Mouse (Mus musculus) heart, embryonic 13.5 days (tissue): ENCODE data around the gene Lhx8. TPM values are rescaled to one million over a fixed set of nuclear protein-coding genes. Genes with fewer than 3 reads are reported as not detected.

Source experiments
- ATAC-seq: fragments of 200-750 bp; cut with Nextera tagmentation; 2 replicates; pipeline ENCODE4 v1.8.0; 2017; ENCODE audit warnings: moderate TSS enrichment; ENCODE audit not compliant: insufficient number of reproducible peaks, low FRiP score, low TSS enrichment; ENCODE audit errors: extremely low read depth
- H3K27ac ChIP-seq: fragments of 300-500 bp; sonication (generic); replicated peaks from 2 replicates; pipeline ENCODE4 v1.5.1; 2015; ENCODE audit warnings: moderate library complexity, mild to moderate bottlenecking, inconsistent platforms
- H3K27me3 ChIP-seq: fragments of 300-500 bp; sonication (generic); replicated peaks from 2 replicates; pipeline ENCODE4 v1.6.1; 2015; ENCODE audit warnings: mild to moderate bottlenecking, inconsistent platforms
- H3K36me3 ChIP-seq: fragments of 300-500 bp; sonication (generic); 2 replicates; pipeline ENCODE4 v1.6.1; 2015; ENCODE audit warnings: mild to moderate bottlenecking, inconsistent platforms
- H3K4me1 ChIP-seq: fragments of 300-500 bp; sonication (generic); 2 replicates; pipeline ENCODE4 v1.6.1; 2015; ENCODE audit warnings: inconsistent platforms
- H3K4me2 ChIP-seq: fragments of 300-500 bp; sonication (generic); 2 replicates; pipeline ENCODE4 v1.6.1; 2015; ENCODE audit warnings: inconsistent platforms, mild to moderate bottlenecking, moderate library complexity
- H3K4me3 ChIP-seq: fragments of 300-500 bp; sonication (generic); 2 replicates; pipeline ENCODE4 v1.5.1; 2015; ENCODE audit warnings: moderate library complexity, mild to moderate bottlenecking, inconsistent platforms
- H3K9ac ChIP-seq: fragments of 300-500 bp; sonication (generic); 2 replicates; pipeline ENCODE4 v1.6.1; 2015; ENCODE audit warnings: inconsistent platforms, mild to moderate bottlenecking, moderate library complexity
- H3K9me3 ChIP-seq: fragments of 300-500 bp; sonication (generic); 2 replicates; pipeline ENCODE4 v1.6.1; 2016; ENCODE audit warnings: inconsistent platforms
- WGBS: fragments of 180-500 bp; shearing (Covaris S2); methylation state at CpG from one replicate; pipeline ENCODE4 v1.1.7; 2015; ENCODE audit warnings: mixed read lengths; 5-methylcytosine and 5-hydroxymethylcytosine counted together
- polyA plus RNA-seq: library from polyadenylated mRNA; unstranded; fragments of >200 nt; fragmentation: Nextera tagmentation; extraction: Ambion mirVana; gene quantifications from 2 replicates; pipeline ENCODE4 v1.2.1, GENCODE M21; 2015

Gene Lhx8
- polyA plus RNA-seq: 0.11 and 0.18 TPM in 2 replicates

DNA sequence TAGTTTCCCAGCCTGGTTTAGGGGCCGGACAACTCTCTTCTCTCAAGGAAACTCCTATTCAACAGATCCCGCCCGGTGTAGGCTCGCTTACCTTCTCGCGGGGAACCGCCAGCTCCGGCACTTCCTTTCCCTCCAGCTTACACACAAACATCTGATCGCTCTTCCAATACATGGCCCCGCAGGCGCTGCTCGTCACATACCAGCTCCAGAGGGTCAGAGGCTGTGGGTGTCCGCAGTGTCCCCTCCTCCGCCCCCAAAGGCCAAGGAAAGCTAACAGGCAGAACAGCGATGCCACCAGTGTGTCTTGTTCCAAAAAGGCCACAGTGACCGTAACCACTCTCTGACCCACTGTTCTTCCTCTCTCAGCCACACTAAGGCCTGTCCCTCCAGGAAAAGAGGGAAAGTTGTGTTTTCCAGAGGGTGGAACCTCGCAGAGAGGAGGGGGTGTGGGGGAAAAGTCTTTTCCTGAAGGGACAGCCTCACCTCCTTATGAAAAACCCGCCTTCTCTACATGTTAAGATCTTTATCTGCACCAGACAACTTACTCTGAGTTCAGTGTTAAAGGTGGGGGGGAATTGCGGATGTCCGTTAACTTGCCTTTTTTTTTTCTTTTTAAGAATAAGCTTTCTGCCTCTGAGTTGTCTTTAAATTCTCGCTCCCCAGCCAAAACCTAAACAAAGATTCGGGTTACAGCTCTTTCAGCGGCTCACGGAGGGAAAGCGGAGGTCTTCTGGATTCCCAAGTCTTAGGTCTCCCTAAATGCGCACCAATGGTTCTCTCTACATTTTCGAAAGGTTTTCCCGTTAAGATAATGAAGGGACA is at the start of gene Lhx8:
Gene Lhx8 (minus strand): TSS at position 479 of the 822 bp plus-strand sequence.
- no peak for ATAC-seq
- Histone ChIP-seq H3K4me3 (peak within 1 kb of the TSS; percentile 53), H3K4me1 (peaks cover 43% of the 10 kb centered on the region), H3K27me3 (peaks cover 95% of the 10 kb centered on the region), H3K4me2 (peak within 1 kb of the TSS; percentile 80), H3K36me3 (no peaks in the 10 kb centered on the region), H3K27ac (no peak within 1 kb of the TSS), H3K9ac (no peak within 1 kb of the TSS), H3K9me3 (no peaks in the 10 kb centered on the region)
- under 1% methylated on average over 28 of the region's 28 CpGs for WGBS

- Histone ChIP-seq H3K4me2 (no peak overlapping the region), H3K27me3 (no peaks in the 10 kb centered on the region; the same call in 1 of the 2 replicates), H3K9me3 (no peaks in the 10 kb centered on the region; the same call in 1 of the 2 replicates), H3K36me3 (no peaks in the 10 kb centered on the region), H3K4me1 (no peaks in the 10 kb centered on the region), H3K9ac (no peak overlapping the region), H3K27ac (no peak overlapping the region), H3K4me3 (no peak overlapping the region)
- ATAC-seq: no peak
- WGBS: 66% methylated on average over 5 of the region's 5 CpGs
Observed at GRCm38 (mm10) chr3:154373536-154373935, 43.1 kb upstream of the Lhx8 start.

GRCm38 (mm10) chr3:154372688-154373087 is 42.2 kb upstream of the Lhx8 start:
- no peak for ATAC-seq

DNA sequence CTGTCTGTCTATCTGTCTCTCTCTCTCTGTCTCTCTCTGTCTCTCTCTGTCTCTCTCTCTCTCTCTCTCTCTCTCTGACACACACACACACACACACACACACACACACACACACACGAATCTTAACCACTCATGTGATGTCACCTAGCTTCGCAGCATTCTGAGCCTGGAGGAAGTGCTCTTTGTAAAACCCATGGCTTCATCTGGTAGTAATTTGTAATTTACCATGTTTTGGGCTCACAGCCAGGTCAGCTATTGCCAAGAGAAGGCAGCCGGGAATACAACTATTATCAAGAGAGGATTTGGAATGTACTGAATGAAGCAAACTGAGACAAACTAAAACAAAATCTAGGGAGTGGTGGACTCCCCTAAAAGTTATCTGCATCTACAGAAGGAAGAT is 36.9 kb upstream of the Lhx8 start:
- 47% methylated on average over 3 of the region's 3 CpGs for WGBS
- H3K27ac ChIP-seq: no peak overlapping the region
- H3K4me2 ChIP-seq: no peak overlapping the region
- H3K9ac ChIP-seq: no peak overlapping the region
- 0 out of 2 replicates have a peak, but pooled peaks cover 2% of the 10 kb centered on the region for H3K27me3 ChIP-seq
- no peak for ATAC-seq
- H3K9me3 ChIP-seq: no peaks in the 10 kb centered on the region; the same call in 1 of the 2 replicates
- H3K36me3 ChIP-seq: no peaks in the 10 kb centered on the region
- no peak overlapping the region for H3K4me3 ChIP-seq
- H3K4me1 ChIP-seq: peaks cover 4% of the 10 kb centered on the region; the same call in 1 of the 2 replicates

More at GRCm38 (mm10) chr3:154372688-154373087, 42.2 kb upstream of the Lhx8 start:
- Histone ChIP-seq H3K4me2 (no peak overlapping the region), H3K4me1 (no peaks in the 10 kb centered on the region), H3K9me3 (no peaks in the 10 kb centered on the region; the same call in 1 of the 2 replicates), H3K36me3 (no peaks in the 10 kb centered on the region), H3K27ac (no peak overlapping the region), H3K27me3 (no peaks in the 10 kb centered on the region; the same call in 1 of the 2 replicates), H3K9ac (no peak overlapping the region), H3K4me3 (no peak overlapping the region)

DNA sequence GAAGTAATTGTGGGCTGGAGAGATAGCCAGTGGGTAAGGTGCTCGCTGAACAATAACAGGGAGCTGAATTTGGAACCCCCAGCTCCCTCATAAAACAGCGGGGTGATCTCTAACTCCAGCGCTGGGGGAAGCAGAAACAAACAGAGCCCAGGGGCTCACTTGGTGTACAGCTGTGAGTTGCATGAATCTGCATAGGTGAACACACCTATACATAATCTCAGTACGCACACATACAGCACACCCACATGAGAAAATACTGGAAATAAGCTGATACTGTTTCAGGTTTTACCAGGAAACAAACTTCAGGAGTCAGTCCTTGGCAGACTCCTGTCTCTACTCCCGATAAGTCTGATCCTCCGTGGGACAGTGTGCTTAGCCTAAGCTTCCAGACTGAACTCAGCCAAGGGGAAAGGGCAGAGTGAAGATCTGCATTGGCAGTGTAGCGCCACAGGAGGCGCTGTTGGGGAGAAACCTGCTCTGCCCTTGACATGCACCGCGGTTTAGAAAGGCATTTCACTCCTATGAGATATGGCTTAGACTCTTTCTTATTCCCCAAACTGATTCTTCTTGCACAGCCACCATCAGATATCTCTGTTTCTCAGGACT is 34.2 kb upstream of the Lhx8 start:
- H3K9me3 ChIP-seq: no peaks in the 10 kb centered on the region; the same call in 1 of the 2 replicates
- no peaks in the 10 kb centered on the region for H3K36me3 ChIP-seq
- H3K27ac ChIP-seq: no peak overlapping the region
- 0 out of 2 replicates have a peak, but pooled peaks cover 2% of the 10 kb centered on the region for H3K27me3 ChIP-seq
- H3K4me1 ChIP-seq: peaks cover 4% of the 10 kb centered on the region; the same call in 1 of the 2 replicates
- WGBS: 24% methylated on average over 10 of the region's 10 CpGs
- 0 out of 2 replicates have a peak overlapping the region, but pooled peaks have one; percentile 11 for H3K4me2 ChIP-seq
- no peak for ATAC-seq
- H3K9ac ChIP-seq: no peak overlapping the region
- H3K4me3 ChIP-seq: no peak overlapping the region

DNA sequence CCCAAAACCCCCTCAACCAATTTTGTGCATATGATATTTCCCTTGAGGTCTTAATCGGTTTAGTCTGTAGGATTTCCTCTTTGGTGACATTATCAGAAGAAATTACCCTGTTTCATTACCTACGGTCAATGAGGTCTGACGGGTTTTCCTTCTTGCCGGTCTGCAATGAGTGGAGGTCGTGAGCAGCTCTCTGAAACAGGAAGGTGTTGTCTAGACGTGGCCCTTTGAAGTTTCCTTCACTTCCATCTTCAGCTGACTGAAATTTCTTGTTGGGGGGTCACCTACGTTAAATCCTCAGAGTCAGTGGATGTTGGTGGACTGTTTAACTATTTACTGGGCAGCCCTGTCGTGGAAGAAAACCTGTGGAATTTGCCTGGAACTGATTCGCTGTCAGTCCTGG is 33.0 kb upstream of the Lhx8 start:
- H3K4me2 ChIP-seq: no peak overlapping the region
- no peaks in the 10 kb centered on the region for H3K36me3 ChIP-seq
- H3K27me3 ChIP-seq: 0 out of 2 replicates have a peak, but pooled peaks cover 2% of the 10 kb centered on the region
- no peaks in the 10 kb centered on the region; the same call in 1 of the 2 replicates for H3K9me3 ChIP-seq
- no peak overlapping the region for H3K9ac ChIP-seq
- H3K27ac ChIP-seq: no peak overlapping the region
- WGBS: 65% methylated on average over 9 of the region's 9 CpGs
- H3K4me3 ChIP-seq: no peak overlapping the region
- H3K4me1 ChIP-seq: peaks cover 4% of the 10 kb centered on the region; the same call in 1 of the 2 replicates
- ATAC-seq: no peak

GRCm38 (mm10) chr3:154359231-154359630 is 28.8 kb upstream of the Lhx8 start:
- no peak for ATAC-seq
- Histone ChIP-seq H3K36me3 (no peaks in the 10 kb centered on the region), H3K27ac (no peak overlapping the region), H3K4me3 (no peak overlapping the region), H3K27me3 (0 out of 2 replicates have a peak, but pooled peaks cover 2% of the 10 kb centered on the region), H3K9ac (no peak overlapping the region), H3K4me2 (no peak overlapping the region), H3K4me1 (no peaks in the 10 kb centered on the region), H3K9me3 (no peaks in the 10 kb centered on the region)
- WGBS: 70% methylated on average over 2 of the region's 2 CpGs

DNA sequence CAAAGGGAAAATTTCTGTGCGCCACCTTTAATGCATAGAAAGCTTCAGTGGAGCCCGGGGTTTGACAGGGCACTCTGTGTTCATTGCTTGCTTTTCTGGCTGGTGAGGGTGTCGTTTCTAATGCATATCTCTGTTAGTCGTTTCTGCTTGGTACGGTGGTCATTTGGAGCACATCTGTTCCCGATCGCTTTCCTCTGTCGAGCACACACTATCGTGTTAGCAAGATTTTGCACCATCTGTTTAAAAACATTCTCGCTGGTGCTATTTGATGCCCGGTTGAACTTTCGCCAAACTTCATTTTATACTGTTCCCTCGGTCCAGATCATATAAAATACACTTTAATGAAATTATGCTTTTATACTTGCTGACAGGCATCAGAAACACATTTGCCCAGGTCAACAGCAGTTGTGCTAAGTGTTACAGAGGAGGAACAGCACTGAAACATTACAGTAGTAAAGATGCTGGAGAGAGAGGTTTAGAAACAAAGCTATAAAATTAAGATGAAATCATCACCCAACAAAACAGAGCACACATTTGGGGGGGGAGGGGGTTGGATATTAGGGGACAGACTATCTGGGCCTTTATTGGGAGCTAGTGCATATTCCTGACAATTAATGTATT is 9.9 kb upstream of the Lhx8 start:
- no peak for ATAC-seq
- H3K9me3 ChIP-seq: no peaks in the 10 kb centered on the region
- no peak overlapping the region for H3K27ac ChIP-seq
- H3K27me3 ChIP-seq: peaks cover 41% of the 10 kb centered on the region
- no peak overlapping the region for H3K9ac ChIP-seq
- WGBS: 61% methylated on average over 13 of the region's 13 CpGs
- H3K36me3 ChIP-seq: no peaks in the 10 kb centered on the region
- H3K4me3 ChIP-seq: no peak overlapping the region
- H3K4me2 ChIP-seq: no peak overlapping the region
- no peaks in the 10 kb centered on the region for H3K4me1 ChIP-seq

GRCm38 (mm10) chr3:154339649-154340260 is 9.3 kb upstream of the Lhx8 start:
- Histone ChIP-seq H3K27me3 (peaks cover 47% of the 10 kb centered on the region), H3K4me3 (no peak overlapping the region), H3K4me1 (no peaks in the 10 kb centered on the region), H3K9ac (no peak overlapping the region), H3K36me3 (no peaks in the 10 kb centered on the region), H3K9me3 (no peaks in the 10 kb centered on the region), H3K27ac (no peak overlapping the region), H3K4me2 (no peak overlapping the region)
- 82% methylated on average over 17 of the region's 17 CpGs for WGBS
- no peak for ATAC-seq

DNA sequence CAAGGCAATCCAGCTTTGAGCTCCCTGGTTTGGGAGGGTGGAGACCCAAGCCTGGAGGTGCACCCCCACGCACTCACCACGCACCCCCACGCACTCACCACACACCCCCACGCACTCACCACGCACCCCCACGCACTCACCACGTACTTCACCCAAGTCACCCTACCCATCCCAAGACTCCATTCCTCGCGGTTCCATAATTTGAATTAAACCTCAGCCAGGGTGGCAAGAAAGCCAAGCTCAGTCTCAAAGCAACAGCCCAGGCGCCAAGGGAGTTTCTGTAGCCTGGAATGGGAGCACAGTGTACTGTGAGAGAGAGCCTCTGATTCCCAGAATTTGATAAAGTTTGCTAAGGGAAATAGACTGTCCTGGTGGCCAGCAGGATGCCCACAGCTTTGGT is 4.3 kb upstream of the Lhx8 start:
- no peak overlapping the region for H3K4me3 ChIP-seq
- peaks cover 90% of the 10 kb centered on the region for H3K27me3 ChIP-seq
- H3K36me3 ChIP-seq: no peaks in the 10 kb centered on the region
- no peak overlapping the region for H3K4me2 ChIP-seq
- ATAC-seq: no peak
- H3K4me1 ChIP-seq: peaks cover 26% of the 10 kb centered on the region
- no peaks in the 10 kb centered on the region for H3K9me3 ChIP-seq
- no peak overlapping the region for H3K27ac ChIP-seq
- WGBS: 2% methylated on average over 10 of the region's 10 CpGs
- no peak overlapping the region for H3K9ac ChIP-seq
